Mouse (Mus musculus) erythroblast, embryonic 14.5 days (primary cell): ENCODE data around the gene C87436.

Experiments
- GATA1 ChIP-seq: IDR thresholded peaks from 2 replicates; pipeline ENCODE4 v1.6.1; 2012; ENCODE audit warnings: low read length, inconsistent platforms, mixed read lengths
- TAL1 ChIP-seq: IDR thresholded peaks from 3 replicates; pipeline ENCODE4 v1.6.1; 2012; ENCODE audit warnings: low read length, inconsistent platforms, mixed read lengths

GRCm38 (mm10) chr6:86510979-86511378, 72.8 kb downstream of the C87436 start:
- TF ChIP-seq GATA1 (no peak), TAL1 (no peak)
